Mouse (Mus musculus) large intestine, adult 2 months (tissue): ENCODE measurements around the gene Rasl11b. TPM values are rescaled to one million over a fixed set of nuclear protein-coding genes. Genes with fewer than 3 reads are reported as not detected.

ENCODE experiments used
- DNase-seq: peaks from one replicate; pipeline ENCODE4 v3.0.0-alpha.2; 2012; ENCODE audit warnings: low read depth, low spot score
- WGBS: fragments of 180-500 bp; shearing (Covaris S2); methylation state at CpG from one replicate; pipeline ENCODE4 v1.1.7; 2018; 5-methylcytosine and 5-hydroxymethylcytosine counted together
- polyA plus RNA-seq: library from polyadenylated mRNA; depleted of rRNA; stranded (reverse); fragments of >200 nt; gene quantifications from 2 replicates; pipeline ENCODE4 v1.2.3, GENCODE M21; 2012

Gene Rasl11b
- polyA plus RNA-seq, 1 experiment = 7.3 TPM

GRCm38 (mm10) chr5:74206038-74206437 is 11.0 kb downstream of the Rasl11b start:
- WGBS = 90% methylated on average over 7 of the region's 7 CpGs
- DNase-seq = no peak

- 89% methylated on average over 7 of the region's 7 CpGs for WGBS
- no peak for DNase-seq
Measured at GRCm38 (mm10) chr5:74206649-74207048, 11.6 kb downstream of the Rasl11b start.

- no peak for DNase-seq
- 84% methylated on average over 3 of the region's 3 CpGs for WGBS
Measured at GRCm38 (mm10) chr5:74207209-74207608, 12.1 kb downstream of the Rasl11b start.

GRCm38 (mm10) chr5:74208438-74208837 is 13.4 kb downstream of the Rasl11b start:
- DNase-seq = no peak
- 67% methylated on average over 7 of the region's 7 CpGs for WGBS

GRCm38 (mm10) chr5:74209640-74210039 is 14.6 kb downstream of the Rasl11b start:
- WGBS = 80% methylated on average over 4 of the region's 4 CpGs

DNA sequence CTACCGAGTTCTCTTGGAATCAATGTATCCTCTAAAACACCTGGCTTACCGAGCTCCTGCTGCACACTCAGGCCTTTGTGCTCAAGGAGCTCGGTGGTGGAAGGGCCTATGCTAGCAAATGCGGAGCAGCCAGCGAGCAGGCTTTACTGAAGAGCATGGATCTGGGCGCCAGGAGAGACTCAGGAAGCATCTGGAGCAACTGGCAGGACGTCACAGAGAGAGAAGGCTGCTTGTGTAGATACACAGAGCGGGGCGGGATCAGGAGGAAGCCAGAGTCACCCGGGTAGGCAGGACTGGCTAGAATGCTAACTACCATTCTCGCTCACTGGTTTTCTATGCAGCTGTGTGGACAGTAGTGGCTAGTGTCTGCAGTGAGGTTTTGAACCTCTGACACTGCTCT is 16.3 kb downstream of the Rasl11b start:
- 62% methylated on average over 11 of the region's 11 CpGs for WGBS
- DNase-seq = no peak

More at GRCm38 (mm10) chr5:74209640-74210039, 14.6 kb downstream of the Rasl11b start:
- DNase-seq = no peak

DNA sequence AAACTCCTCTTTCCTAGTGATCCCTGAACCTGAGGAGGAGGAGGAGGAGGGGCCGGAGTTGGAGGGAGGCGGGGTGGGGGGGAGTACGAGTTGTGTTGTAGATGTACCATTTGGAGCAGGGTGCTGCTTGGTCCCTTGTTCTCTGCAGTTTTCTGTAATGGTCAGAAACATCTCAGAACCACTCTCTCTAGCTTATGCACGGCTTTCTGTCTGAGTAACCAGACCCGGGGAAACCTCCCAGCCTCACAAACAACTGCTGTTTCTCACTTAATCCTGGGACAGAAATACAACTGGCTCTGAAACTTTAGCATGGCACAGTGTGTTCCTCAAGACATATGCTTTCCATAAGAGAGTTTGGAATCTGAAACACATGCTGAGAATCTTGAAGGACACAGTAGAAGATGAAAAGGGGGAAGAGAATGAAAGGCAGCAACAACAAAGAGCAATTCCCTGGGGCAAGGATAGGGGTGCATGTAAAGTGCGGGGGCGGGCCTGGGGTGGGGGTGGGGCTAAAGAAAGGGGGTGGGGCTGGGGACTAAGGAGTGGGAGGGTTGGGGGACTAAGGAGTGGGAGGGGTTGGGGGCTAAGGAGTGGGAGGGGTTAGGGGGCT is 19.5 kb downstream of the Rasl11b start:
- no peak for DNase-seq
- 67% methylated on average over 7 of the region's 7 CpGs for WGBS

DNA sequence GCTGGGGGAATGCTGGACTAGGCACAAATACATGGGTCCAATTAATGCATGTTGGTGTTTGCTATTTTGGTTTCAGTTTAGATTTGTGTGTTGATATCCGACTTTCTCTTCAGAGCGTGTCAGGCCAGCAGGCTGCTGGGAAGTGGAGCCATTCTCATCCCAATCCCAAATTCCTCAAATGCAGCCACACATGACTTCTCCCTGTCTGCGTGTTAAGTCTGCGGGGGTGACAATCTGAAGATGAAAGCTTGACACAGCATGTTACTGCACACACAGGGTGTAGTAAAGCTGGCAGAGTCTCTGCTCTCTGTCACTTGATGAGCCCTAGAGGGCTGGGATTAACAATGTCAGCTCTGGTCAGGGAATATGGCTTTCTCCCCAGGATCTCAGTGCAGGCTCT is 20.0 kb downstream of the Rasl11b start:
- DNase-seq = no peak
- WGBS = 66% methylated on average over 4 of the region's 4 CpGs

DNA sequence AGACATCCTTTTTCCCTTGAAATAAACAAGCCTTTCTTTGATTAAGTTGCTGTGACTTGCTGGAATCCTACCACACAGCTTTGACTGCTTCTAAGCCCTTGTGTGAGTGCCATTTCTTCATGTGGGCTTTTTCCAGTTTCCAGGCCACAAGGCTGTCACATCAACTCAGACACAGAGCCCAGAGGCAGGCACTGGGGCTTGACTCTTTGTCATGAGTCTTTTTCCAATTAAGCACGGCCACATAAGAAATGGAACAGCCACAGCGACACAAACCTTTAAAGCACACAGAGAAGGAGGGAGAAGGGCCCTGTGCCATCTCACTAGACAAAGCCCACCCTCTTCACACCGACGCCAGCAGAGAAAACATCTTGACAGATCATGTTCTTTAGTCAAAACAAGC is 23.4 kb downstream of the Rasl11b start:
- WGBS = 84% methylated on average over 4 of the region's 4 CpGs
- DNase-seq = no peak

DNA sequence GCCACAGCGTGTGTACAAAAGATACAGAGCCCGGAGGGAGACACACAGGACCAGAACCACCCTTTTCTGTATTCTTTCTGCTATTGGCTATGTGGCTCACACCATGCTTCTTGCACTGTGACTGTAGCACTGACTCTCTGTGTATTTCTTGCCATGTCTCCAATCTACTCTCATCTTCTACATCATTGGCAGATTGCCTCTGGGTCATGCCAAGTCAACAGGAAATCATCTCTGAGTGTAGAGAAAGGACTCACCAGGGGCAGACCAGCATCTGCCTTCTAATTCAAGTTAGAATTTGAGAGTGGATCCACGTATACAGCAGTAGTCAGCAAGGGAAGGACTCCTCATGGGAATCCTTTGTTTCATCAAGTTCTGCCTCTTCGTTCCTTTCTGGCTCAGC is 27.5 kb downstream of the Rasl11b start:
- WGBS = 84% methylated on average over 4 of the region's 4 CpGs
- DNase-seq = no peak

GRCm38 (mm10) chr5:74224480-74224879 is 29.4 kb downstream of the Rasl11b start:
- no peak for DNase-seq
- 75% methylated on average over 6 of the region's 6 CpGs for WGBS

GRCm38 (mm10) chr5:74226183-74226582 is 31.1 kb downstream of the Rasl11b start:
- no peak for DNase-seq
- WGBS = 83% methylated on average over 5 of the region's 5 CpGs

DNA sequence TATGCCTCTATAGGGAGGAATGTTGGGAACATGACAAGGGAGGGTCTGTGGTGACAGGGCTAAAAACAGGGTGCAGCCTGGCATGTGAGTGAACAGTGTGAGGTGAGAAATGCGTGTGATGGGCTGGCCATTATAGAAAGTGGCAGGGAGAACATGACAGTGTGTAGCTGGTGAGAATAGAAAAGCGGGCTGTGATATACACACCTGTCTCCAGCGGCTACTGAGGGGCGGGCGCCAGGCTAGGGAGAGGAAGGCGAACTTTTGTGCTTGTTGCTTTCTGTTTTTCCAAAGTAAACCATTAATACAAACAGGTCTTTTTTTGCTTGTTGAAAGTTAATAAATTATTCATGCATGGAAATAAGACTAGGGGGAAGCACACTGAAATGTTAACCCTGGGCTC is 32.3 kb downstream of the Rasl11b start:
- 97% methylated on average over 6 of the region's 6 CpGs for WGBS
- no peak for DNase-seq

DNA sequence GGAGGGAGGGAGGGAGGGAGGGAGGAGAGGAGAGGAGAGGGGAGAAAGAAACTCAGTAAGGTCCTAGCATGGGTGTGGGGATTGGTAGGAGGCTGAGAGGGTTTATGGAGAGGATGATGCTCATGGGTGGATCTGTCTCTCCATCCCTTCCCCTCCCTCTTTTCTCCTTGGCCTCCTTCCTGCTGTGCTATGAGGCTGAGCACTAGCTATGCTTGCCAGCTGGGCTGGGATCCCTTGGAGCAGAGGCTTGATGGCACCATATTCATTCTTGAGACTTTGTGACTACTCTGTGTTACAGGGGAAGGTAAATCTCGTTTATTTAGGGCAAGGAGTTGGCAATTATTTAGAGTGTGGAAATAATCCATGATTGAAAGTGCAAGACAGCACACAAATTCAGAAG is 33.9 kb downstream of the Rasl11b start:
- WGBS = 37% methylated on average over 1 of the region's 1 CpGs
- DNase-seq = no peak

DNA sequence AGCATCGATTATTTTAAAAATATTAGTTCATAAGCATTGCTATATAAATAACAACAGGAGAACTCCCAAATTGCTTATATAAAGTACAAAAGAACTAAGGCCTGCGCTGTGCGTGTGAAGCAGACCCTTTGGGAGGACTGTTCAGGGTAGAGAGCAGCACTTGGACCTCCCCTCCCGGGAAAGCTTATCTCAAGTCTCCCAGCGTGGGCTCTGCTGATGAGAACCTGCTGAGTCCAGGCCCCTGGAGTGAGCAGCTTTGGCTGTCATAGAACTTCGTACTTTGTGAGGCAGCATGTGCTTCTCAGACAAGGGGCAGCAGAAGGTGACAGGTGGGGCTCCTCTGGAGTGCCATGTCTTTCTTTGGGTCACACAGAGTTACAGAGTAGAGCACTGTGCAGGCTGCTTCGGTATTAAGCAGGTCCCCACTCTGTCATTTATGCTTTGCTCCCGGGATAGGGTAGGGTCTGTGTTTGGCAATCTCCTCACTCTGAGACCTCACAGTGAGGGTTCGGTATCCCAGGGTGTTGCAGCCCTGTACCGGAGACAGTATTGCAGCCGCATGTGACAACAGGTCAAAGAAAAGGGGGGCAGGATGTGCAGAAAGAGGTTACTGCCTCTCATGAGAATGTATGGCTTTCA is 34.8 kb downstream of the Rasl11b start:
- no peak for DNase-seq
- WGBS = 85% methylated on average over 11 of the region's 11 CpGs

- WGBS = 86% methylated on average over 2 of the region's 2 CpGs
Measured at GRCm38 (mm10) chr5:74230525-74230924, 35.4 kb downstream of the Rasl11b start.

GRCm38 (mm10) chr5:74233808-74234207 is 38.7 kb downstream of the Rasl11b start:
- 63% methylated on average over 7 of the region's 7 CpGs for WGBS

More at GRCm38 (mm10) chr5:74230525-74230924, 35.4 kb downstream of the Rasl11b start:
- DNase-seq = no peak

GRCm38 (mm10) chr5:74239369-74239768 is 44.3 kb downstream of the Rasl11b start:
- DNase-seq = no peak
- whole genome bisulfite sequencing = 95% methylated on average over 1 of the region's 1 CpGs

More at GRCm38 (mm10) chr5:74233808-74234207, 38.7 kb downstream of the Rasl11b start:
- DNase-seq = no peak

- no peak for DNase-seq
- 60% methylated on average over 8 of the region's 8 CpGs for WGBS
Measured at GRCm38 (mm10) chr5:74240298-74240697, 45.2 kb downstream of the Rasl11b start.

GRCm38 (mm10) chr5:74240926-74241680 is 46.0 kb downstream of the Rasl11b start:
- 82% methylated on average over 13 of the region's 13 CpGs for WGBS
- DNase-seq = no peak

DNA sequence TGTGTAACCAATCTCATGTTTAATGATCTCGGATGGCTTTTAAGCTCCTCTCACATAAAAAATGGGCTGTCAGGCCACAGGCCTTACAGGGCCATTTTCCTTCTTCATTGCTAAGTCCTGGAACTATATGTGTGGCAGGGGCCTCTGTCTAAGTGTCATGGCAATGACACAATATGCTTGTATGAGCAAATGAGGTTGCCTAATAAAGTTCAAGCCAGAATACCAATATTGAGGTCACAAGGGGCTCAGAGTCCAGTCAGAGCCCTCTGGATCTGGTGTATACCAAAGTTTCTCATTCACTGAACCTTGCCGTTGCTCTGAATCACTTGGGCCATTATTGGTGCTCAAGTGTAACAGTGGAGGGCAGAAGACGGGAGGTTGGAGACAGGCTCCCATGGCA is 47.6 kb downstream of the Rasl11b start:
- no peak for DNase-seq

More for the DNA sequence above, 47.6 kb downstream of the Rasl11b start:
- WGBS = 69% methylated on average over 3 of the region's 3 CpGs
